ENCODE assay signal across 11 mouse cellular contexts in the genomic region with DNA sequence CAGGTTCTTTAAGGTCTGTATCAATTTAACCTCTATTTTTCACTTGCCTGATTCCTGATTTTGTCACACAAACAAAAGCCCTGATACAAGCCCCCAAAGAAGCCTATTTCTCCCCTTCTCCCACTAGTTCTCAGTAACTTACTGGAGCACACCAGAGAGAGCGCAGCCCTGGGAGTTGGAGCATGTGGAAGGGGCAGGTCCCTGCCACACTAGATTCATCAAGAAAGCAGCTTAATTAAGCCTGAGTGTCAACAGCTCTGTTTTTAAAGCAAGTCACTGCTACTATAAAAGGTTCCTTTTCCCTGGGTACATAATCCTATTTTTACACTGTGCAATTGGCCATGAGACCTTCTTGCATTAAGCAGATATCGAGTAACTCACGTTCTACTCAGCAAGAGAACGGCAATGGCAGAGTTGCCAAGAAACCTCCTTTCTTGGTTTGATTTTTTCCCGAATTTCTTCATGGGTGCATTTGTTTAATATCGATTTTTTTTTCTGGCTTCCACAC.
"Had no signal": no experiment of that assay in that cellular context is flagged by ENCODE, and none has a peak within 500 bp of the region (broad histone marks: within the 10 kb centered on the region; RNA-seq: fewer than 3 reads in every experiment).

No protein-coding gene starts in this region.

- H3K27me3 ChIP-seq: kidney, embryonic 15.5 days; neural tube, embryonic 15.5 days had no signal

- H3K4me1 ChIP-seq: limb, embryonic 13.5 days had no signal

- H3K36me3 ChIP-seq: kidney, embryonic 15.5 days; limb, embryonic 13.5 days; neural tube, embryonic 15.5 days had no signal

- H3K9me3 ChIP-seq: kidney, embryonic 15.5 days; limb, embryonic 13.5 days; neural tube, embryonic 15.5 days had no signal

- DNase-seq: kidney, adult 2 months; kidney, postnatal 14 days; left cerebral cortex, postnatal 4 days; lung, adult 18-20 months; right cerebral cortex, postnatal 14 days; thymus, postnatal 4 days had no signal

- H3K9ac ChIP-seq: kidney, embryonic 15.5 days; limb, embryonic 13.5 days; liver, embryonic 14.5 days; neural tube, embryonic 15.5 days had no signal

- H3K27ac ChIP-seq: kidney, embryonic 15.5 days; limb, embryonic 13.5 days; liver, embryonic 14.5 days; neural tube, embryonic 15.5 days had no signal

- H3K4me2 ChIP-seq: kidney, embryonic 15.5 days; limb, embryonic 13.5 days; neural tube, embryonic 15.5 days had no signal

- H3K4me3 ChIP-seq: kidney, embryonic 15.5 days; limb, embryonic 13.5 days; myocyte; neural tube, embryonic 15.5 days had no signal
